Mouse (Mus musculus) thymus, adult 2 months (tissue): Measurements from ENCODE around the gene Omd.

Source experiments
- CTCF ChIP-seq: fragments of 200-500 bp; IDR thresholded peaks from 2 replicates; pipeline ENCODE4 v1.5.1; 2012; ENCODE audit warnings: mild to moderate bottlenecking, control low read depth, low read length, moderate library complexity, borderline replicate concordance; ENCODE audit not compliant: control insufficient read depth, poor library complexity, insufficient read depth; ENCODE audit errors: extremely low read depth
- POLR2A ChIP-seq: fragments of 200-500 bp; IDR thresholded peaks from 2 replicates; pipeline ENCODE4 v1.6.1; 2012; ENCODE audit warnings: mild to moderate bottlenecking, low read length, control low read depth, moderate library complexity; ENCODE audit not compliant: control insufficient read depth, poor library complexity, insufficient read depth; ENCODE audit errors: extremely low read depth

DNA sequence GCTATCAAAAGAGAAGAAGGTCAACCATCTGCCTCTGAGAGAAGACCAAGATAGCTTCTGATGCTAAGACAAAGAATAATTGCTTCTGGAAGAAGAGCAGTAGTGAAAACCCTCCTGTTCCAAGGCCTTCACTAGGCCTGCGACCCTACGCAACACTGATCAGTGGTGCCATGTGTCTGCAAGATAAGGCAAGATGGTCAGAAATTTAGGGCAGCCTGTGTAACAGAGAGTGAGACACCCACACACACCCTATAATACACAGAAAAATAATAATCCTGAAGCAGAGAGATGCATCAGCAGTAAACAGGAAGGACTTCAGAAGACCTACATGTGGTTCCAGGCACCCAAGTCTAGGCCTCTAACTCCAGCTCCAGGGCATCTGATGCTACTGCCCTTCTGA, 57.7 kb downstream of the Omd start:
- TF ChIP-seq CTCF (no peak), POLR2A (no peak)
